Mouse (Mus musculus) midbrain, postnatal 0 days (tissue): ENCODE measurements around the gene Olfr1016. TPM values are rescaled to one million over a fixed set of nuclear protein-coding genes. Genes with fewer than 3 reads are reported as not detected.

Source experiments
- ATAC-seq: fragments of 200-750 bp; cut with Nextera tagmentation; 2 replicates; pipeline ENCODE4 v1.8.0; 2017; ENCODE audit warnings: moderate number of reproducible peaks, mild to moderate bottlenecking, moderate TSS enrichment, moderate library complexity; ENCODE audit not compliant: low FRiP score
- DNase-seq: peaks from one replicate; pipeline ENCODE4 v3.0.0-alpha.2; 2015; ENCODE audit warnings: low spot score
- H3K27ac ChIP-seq: fragments of 300-500 bp; sonication (generic); 2 replicates; pipeline ENCODE4 v1.5.1; 2014; ENCODE audit warnings: low read depth, mild to moderate bottlenecking, low read length, mixed read lengths
- H3K27me3 ChIP-seq: fragments of 300-500 bp; sonication (generic); 2 replicates; pipeline ENCODE4 v1.6.1; 2014; ENCODE audit warnings: low read length, control low read depth, mixed read lengths; ENCODE audit not compliant: insufficient read depth
- H3K36me3 ChIP-seq: fragments of 300-500 bp; sonication (generic); 2 replicates; pipeline ENCODE4 v1.6.1; 2014; ENCODE audit warnings: low read length, control low read depth, mixed read lengths; ENCODE audit not compliant: insufficient read depth
- H3K4me1 ChIP-seq: fragments of 300-500 bp; sonication (generic); 2 replicates; pipeline ENCODE4 v1.6.1; 2014; ENCODE audit warnings: mild to moderate bottlenecking, control low read depth, antibody characterized with exemption, low read length, mixed read lengths; ENCODE audit not compliant: insufficient read depth
- H3K4me2 ChIP-seq: fragments of 300-500 bp; sonication (generic); 2 replicates; pipeline ENCODE4 v1.6.1; 2014; ENCODE audit warnings: low read depth, mild to moderate bottlenecking, low read length, mixed read lengths; ENCODE audit not compliant: poor library complexity, severe bottlenecking
- H3K4me3 ChIP-seq: fragments of 300-500 bp; sonication (generic); 2 replicates; pipeline ENCODE4 v1.5.1; 2014; ENCODE audit warnings: low read depth, mild to moderate bottlenecking, low read length, moderate library complexity
- H3K9ac ChIP-seq: fragments of 300-500 bp; sonication (generic); replicated peaks from 2 replicates; pipeline ENCODE4 v1.6.1; 2014; ENCODE audit warnings: mild to moderate bottlenecking, low read length, moderate library complexity, mixed read lengths; ENCODE audit not compliant: poor library complexity, severe bottlenecking
- H3K9me3 ChIP-seq: fragments of 300-500 bp; sonication (generic); 2 replicates; pipeline ENCODE4 v1.6.1; 2016; ENCODE audit warnings: low read length, control low read depth
- CTCF ChIP-seq: IDR thresholded peaks from 2 replicates; pipeline ENCODE4 v1.5.1; 2016; ENCODE audit warnings: antibody characterized with exemption, mild to moderate bottlenecking
- WGBS: fragments of 180-500 bp; shearing (Covaris S2); extraction: QIAGEN DNeasy Blood & Tissue Kit; methylation state at CpG from one replicate; pipeline ENCODE4 v1.1.7; 2014; 5-methylcytosine and 5-hydroxymethylcytosine counted together
- polyA plus RNA-seq: library from polyadenylated mRNA; unstranded; fragments of >200 nt; fragmentation: Nextera tagmentation; extraction: Ambion mirVana; gene quantifications from 2 replicates; pipeline ENCODE4 v1.2.1, GENCODE M21; 2015
- total RNA-seq: library from RNA; depleted of rRNA; stranded (reverse); fragments of >200 nt; gene quantifications from 2 replicates; pipeline ENCODE4 v1.2.3, GENCODE M21; 2014; rRNA removed

Gene Olfr1016
- total RNA-seq (not detected in 2 replicates), polyA plus RNA-seq (not detected in 2 replicates)

GRCm38 (mm10) chr2:85802444-85802843 lies at the start of gene Olfr1016:
Olfr1016 (minus strand) TSS chr2:85802544.
- Histone ChIP-seq H3K9me3 (no peaks in the 10 kb centered on the region), H3K27me3 (no peaks in the 10 kb centered on the region), H3K4me2 (no peak within 1 kb of the TSS), H3K36me3 (no peaks in the 10 kb centered on the region), H3K4me1 (no peaks in the 10 kb centered on the region), H3K4me3 (no peak within 1 kb of the TSS), H3K27ac (no peak within 1 kb of the TSS), H3K9ac (no peak within 1 kb of the TSS)
- 93% methylated on average over 2 of the region's 2 CpGs for WGBS
- no peak for TF ChIP-seq CTCF
- ATAC-seq (no peak), DNase-seq (no peak)

- DNase-seq = no peak
- no peak for TF ChIP-seq CTCF
- H3K9ac ChIP-seq = no peak within 1 kb of the TSS
- no peaks in the 10 kb centered on the region for H3K9me3 ChIP-seq
- H3K4me2 ChIP-seq = no peak within 1 kb of the TSS
- H3K36me3 ChIP-seq = no peaks in the 10 kb centered on the region
- H3K27ac ChIP-seq = no peak within 1 kb of the TSS
- no peaks in the 10 kb centered on the region for H3K4me1 ChIP-seq
- no peak for ATAC-seq
- no peaks in the 10 kb centered on the region for H3K27me3 ChIP-seq
- no peak within 1 kb of the TSS for H3K4me3 ChIP-seq
- WGBS = 78% methylated on average over 1 of the region's 1 CpGs
Observed at GRCm38 (mm10) chr2:85846730-85847129, 44.4 kb upstream of the Olfr1016 start, which contains the start of gene Olfr1020. Olfr1020 (plus strand) TSS chr2:85847030.

GRCm38 (mm10) chr2:85845383-85845782 lies 43.0 kb upstream of the Olfr1016 start, which contains the start of gene Olfr1019:
Olfr1019 (minus strand) TSS chr2:85845483.
- Histone ChIP-seq H3K4me1 (no peaks in the 10 kb centered on the region), H3K27me3 (no peaks in the 10 kb centered on the region), H3K4me3 (no peak within 1 kb of the TSS), H3K9ac (no peak within 1 kb of the TSS), H3K27ac (no peak within 1 kb of the TSS), H3K36me3 (no peaks in the 10 kb centered on the region), H3K4me2 (no peak within 1 kb of the TSS), H3K9me3 (no peaks in the 10 kb centered on the region)
- ATAC-seq (no peak), DNase-seq (no peak)
- TF ChIP-seq CTCF = no peak

GRCm38 (mm10) chr2:85818179-85818578 lies 15.8 kb upstream of the Olfr1016 start, which contains the start of gene Olfr1018:
Olfr1018 (plus strand) TSS chr2:85818479.
- Histone ChIP-seq H3K9ac (no peak within 1 kb of the TSS), H3K4me2 (no peak within 1 kb of the TSS), H3K4me1 (no peaks in the 10 kb centered on the region), H3K4me3 (no peak within 1 kb of the TSS), H3K27me3 (no peaks in the 10 kb centered on the region), H3K36me3 (no peaks in the 10 kb centered on the region), H3K27ac (no peak within 1 kb of the TSS), H3K9me3 (no peaks in the 10 kb centered on the region)
- DNase-seq (no peak), ATAC-seq (no peak)
- no peak for TF ChIP-seq CTCF

GRCm38 (mm10) chr2:85804501-85804900 lies 2.2 kb upstream of the Olfr1016 start:
- Histone ChIP-seq H3K27me3 (no peaks in the 10 kb centered on the region), H3K9ac (no peak overlapping the region), H3K27ac (no peak overlapping the region), H3K9me3 (no peaks in the 10 kb centered on the region), H3K4me2 (no peak overlapping the region), H3K4me3 (no peak overlapping the region), H3K4me1 (no peaks in the 10 kb centered on the region), H3K36me3 (no peaks in the 10 kb centered on the region)
- no peak for TF ChIP-seq CTCF
- ATAC-seq (no peak), DNase-seq (no peak)
- 92% methylated on average over 4 of the region's 4 CpGs for WGBS

- Histone ChIP-seq H3K36me3 (no peaks in the 10 kb centered on the region), H3K4me2 (no peak overlapping the region), H3K27ac (no peak overlapping the region), H3K9ac (no peak overlapping the region), H3K4me3 (no peak overlapping the region), H3K9me3 (no peaks in the 10 kb centered on the region), H3K4me1 (no peaks in the 10 kb centered on the region), H3K27me3 (no peaks in the 10 kb centered on the region)
- TF ChIP-seq CTCF = no peak
- no peak for ATAC-seq
- no peak for DNase-seq
- WGBS = 10% methylated on average over 2 of the region's 2 CpGs
Observed at GRCm38 (mm10) chr2:85792331-85792730, 10.0 kb downstream of the Olfr1016 start.
